Mouse (Mus musculus) kidney, adult 9 months (tissue): ENCODE results near the gene Zranb1.
A peak's percentile ranks its signal among the peaks of the same experiment; 100 is the strongest.

ENCODE experiments used
- DNase-seq: peaks from one replicate; pipeline ENCODE4 v3.0.0; 2022

Gene Zranb1

DNA sequence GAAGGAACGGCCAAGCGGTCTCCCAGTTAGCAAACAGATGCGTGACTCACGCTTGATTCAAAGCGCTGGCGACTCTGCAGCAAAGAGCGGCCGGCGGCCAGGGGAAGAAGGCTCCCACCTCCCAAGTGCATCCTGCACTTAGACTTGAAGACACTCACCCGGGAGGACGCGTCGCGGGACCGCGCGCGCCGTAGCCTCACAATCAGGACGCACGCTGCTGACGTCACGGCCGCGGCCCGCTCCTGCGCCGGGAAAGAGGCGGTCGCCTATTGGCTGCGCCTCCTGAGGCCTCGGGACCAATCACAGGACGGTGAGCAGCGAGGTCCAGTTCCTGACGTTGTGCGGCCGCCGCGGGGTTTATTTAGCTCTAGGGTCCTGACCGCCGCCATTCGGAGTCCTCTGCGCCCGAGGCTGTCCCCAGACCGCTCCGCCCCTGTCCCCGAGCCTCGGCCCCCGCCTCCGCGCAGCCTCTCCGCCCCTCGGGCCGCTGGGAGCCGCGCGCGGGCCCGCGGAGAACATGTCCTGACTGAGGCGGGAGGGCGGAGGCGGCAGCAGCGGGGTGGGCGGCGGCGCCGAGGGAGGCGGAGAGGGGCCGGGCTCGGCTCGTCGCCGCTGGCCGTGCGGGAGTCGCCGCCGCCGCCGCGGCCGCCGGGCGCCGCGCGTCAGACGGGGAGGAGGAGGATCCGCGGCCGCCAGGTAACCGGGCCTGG is at the start of gene Zranb1:
Gene Zranb1, plus strand, starts transcription at position 293 of the 710 bp plus-strand sequence.
- DNase-seq, result peak; percentile 99

DNA sequence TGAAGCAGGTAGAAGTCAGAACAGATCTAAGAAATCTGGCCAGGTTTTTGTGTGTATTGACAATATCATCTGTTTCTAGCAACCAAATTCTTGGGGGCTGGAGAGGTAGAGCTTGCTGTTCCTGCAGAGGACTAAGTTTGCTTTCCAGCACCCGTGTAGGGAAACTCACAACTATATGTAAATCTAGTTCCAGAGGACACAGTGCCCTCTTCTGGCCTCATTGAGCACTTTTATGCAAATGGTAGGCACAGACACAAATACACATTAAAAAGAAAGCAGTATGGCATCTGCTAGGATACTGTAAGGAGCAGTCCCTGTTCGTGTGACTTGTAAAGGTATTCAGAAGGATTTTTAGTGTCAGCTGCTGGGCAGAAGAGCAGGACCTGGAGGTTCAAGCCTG is 48.6 kb upstream of the Zranb1 start:
- peak; percentile 33 for DNase-seq

GRCm38 (mm10) chr7:132884031-132884430 is 46.9 kb upstream of the Zranb1 start:
- no peak for DNase-seq

DNA sequence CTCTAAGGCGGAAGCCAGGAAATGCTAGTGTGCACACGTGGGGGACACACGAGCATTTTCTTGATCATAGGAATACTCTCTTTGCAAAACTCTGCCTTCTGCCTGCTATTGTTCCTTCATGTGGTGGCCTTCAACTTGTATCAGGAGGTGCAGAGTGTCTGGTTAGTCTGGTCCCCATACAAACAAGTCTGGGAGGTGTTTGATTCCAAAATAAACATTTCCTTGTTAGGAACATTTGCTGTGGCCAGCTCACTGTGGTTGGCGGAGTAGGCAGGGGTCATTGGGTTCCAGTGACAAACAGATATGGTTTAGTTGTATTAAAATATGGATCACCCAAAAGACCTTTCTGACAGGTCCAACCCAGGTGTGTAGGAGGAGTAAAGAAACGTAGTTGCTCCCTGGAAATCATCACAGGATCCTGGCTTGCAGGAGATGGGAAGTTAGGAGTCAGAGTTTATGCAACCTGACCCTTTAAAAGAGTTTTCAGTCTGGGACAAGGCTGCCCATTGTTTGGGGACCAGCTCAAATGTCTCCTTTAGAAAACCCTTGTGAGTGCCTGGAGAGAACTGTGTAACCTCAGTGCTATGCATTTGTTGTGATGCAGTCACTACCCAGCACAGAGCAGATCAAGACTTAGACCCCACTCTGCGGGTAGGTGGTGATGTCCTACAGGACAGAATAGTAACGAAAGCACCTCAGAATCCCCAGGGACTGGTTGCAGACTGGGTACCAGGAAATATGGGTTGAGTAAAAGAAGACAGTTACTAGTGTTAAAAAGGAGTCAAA is 43.7 kb upstream of the Zranb1 start:
- no peak for DNase-seq

GRCm38 (mm10) chr7:132888052-132888451 is 42.9 kb upstream of the Zranb1 start:
- DNase-seq, result no peak

GRCm38 (mm10) chr7:132888518-132889249 is 42.3 kb upstream of the Zranb1 start:
- no peak for DNase-seq

- no peak for DNase-seq
Measured at GRCm38 (mm10) chr7:132889691-132890090, 41.3 kb upstream of the Zranb1 start.

DNA sequence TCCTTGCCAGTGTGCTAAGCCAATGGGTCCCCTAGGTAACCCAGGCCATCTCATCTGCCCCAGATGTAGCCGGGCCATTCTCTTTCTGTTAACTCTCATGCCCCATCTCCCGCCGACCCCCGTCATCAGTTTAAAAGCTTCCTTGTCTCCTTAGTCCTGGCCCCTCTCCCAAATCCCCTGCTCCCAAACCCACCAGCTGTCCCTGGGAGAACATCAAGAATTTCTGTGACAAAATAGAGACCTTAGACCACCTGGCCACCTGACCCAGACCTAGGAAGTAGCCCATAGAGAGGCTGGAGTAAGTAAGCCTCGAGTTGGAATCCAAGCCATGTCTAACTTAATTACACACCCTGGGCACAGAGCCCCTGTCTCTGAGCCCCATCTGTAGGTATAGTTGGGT is 40.7 kb upstream of the Zranb1 start:
- no peak for DNase-seq

DNA sequence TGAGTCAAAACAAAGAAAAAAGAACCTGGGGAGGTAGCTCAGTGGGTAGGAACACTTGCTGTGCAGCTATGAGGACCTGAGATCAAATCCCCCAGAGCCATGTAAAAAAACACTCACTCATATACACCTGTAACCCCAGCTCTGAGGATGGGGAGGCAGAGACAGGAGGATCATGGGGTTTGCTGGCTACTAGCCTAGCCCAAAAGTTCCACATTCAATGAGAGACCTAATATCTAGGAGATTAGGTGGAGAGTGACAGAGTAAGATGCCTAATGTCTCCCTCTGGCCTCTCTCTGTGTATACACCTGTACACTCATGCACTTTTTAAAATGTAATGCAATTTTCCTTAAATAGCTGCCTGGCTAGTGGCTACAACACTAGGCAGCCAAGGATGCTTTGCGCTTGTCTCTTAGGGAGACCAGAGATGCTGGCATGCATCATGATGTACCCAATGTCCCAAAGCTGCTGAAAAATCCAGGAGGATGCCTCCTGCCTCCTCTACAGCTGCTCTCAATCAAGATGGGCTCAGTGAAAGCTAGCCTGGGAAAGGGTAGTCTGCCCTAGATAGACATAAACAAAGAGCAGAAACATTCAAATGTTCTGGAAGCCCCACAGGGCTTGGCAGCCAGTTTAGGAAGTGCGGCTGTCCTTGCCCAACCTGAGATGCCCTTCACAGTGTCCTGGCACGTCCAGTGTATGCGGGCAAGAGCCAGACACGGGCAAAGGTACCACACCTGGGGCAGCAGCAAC is 39.2 kb upstream of the Zranb1 start:
- DNase-seq, result peak; percentile 46

GRCm38 (mm10) chr7:132892311-132892661 is 38.7 kb upstream of the Zranb1 start:
- DNase-seq, result no peak

DNA sequence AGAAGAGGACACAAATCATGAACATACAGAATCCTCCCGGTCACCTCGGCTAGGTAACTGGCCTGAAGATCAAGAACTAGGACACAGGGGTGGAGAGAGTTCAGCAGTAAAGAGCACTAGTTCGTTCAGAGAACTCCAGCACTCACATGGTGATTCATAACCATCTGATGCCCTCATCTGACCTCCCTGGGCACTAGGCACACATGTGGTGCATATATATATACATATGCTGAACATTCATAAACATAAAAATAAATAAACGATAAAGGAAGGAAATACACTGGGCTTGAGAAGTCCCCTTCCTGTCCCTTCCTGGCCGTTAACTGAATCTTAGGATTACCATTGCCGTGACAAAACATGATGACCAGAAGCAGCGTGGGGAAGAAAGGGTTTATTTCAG is 38.1 kb upstream of the Zranb1 start:
- no peak for DNase-seq

DNA sequence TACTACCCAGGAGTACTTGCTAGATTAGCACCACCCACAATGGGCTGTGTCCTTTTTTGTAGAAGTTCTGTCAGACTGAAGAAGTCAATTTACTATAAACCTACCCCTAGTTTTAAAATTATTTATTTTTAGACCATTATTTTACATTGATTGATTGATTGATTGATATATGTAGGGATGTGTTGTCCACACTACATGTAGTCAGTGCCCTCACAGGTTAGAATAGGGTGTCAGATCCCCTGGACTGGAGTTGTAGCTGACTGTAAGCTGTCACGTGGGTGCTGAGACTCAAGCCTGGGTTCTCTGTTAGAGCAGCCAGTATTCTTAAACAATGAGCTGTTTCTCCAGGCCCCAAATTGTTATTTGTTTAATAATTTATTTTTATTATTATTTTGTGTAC is 37.6 kb upstream of the Zranb1 start:
- no peak for DNase-seq

- DNase-seq, result peak; percentile 34
Measured at GRCm38 (mm10) chr7:132894841-132895555, 35.9 kb upstream of the Zranb1 start.

DNA sequence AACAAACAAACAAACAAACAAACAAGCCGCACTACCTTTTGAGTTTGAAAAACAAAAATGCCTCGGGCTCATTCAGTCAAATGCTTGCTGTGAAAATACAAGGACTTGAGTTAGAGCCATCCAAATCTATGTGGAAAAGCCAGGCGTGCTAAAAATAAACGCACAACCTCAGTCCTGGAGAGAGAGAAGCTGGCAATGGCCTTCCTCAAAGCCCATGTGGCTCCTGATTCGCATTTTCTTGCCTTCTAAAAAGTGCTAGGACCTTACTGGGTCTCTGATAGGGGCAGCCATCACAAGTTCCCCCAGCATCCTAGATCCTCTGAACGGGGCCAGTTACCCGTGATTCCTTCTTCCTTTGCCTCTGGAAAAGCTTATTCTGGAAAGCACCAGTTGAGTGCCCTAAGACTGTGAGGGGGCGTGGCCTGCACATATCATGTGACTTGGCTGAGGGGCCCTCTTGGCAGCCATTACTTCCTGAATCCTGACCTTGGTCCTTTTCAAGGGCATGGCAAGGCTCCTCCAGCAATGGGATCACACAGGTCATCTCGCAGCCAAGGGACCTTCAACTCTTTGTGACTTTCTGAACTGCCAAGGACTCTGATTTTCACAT is 34.6 kb upstream of the Zranb1 start:
- peak; percentile 69 for DNase-seq

DNA sequence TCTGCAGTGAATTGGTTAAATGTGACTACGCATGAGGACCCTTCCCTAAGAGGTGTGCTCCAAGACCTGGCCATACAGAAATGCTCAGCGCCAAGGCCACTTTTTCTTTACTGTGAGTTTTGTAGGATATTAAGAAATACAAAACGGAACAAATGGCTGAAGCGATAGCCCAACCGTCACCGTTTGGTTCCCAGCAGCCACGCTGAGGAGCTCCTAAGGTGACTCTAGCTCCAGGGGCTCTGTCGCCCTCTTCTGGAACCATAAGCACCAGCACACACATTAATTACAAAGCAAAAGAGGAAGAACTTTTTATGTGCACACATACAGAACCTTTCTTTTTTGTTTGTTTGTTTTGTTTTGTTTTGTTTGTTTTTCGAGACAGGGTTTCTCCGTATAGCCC is 33.7 kb upstream of the Zranb1 start:
- no peak for DNase-seq

GRCm38 (mm10) chr7:132898234-132898633 is 32.7 kb upstream of the Zranb1 start:
- peak; percentile 52 for DNase-seq

DNA sequence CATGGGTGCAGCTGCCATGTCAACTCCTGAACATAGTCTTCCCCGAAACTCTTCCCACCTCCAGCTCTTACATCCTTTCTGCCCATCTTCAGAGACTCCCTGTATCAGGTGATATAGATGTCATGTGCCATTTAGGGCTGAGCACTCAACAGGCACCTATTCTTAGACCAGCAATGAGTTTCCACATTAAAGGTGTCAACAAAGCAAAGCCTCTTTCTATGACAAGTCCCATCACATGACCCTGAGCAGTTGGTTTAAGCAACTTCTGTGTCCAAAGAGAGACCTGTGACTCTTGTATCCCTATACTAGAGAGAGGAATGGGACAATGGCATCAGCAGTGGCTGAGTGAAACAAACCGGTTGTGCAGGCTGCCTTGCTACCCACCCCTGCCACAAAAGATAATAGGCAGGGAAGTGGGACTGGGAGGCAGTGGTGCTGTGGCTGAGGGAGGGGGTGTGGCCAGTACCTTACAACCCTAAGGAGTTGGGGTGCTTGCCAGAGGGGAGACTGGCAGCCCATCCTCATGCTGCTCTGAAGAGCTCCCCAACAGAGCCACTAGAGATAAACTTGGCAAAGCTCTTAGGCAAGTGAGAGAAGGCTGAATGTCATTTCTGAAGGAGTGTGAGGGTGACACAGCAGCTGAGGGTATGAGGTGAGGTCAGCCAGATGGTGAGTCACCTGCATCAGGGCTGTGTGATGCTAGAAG is 30.0 kb upstream of the Zranb1 start:
- no peak for DNase-seq

- DNase-seq, result no peak
Measured at GRCm38 (mm10) chr7:132903796-132904195, 27.1 kb upstream of the Zranb1 start.

DNA sequence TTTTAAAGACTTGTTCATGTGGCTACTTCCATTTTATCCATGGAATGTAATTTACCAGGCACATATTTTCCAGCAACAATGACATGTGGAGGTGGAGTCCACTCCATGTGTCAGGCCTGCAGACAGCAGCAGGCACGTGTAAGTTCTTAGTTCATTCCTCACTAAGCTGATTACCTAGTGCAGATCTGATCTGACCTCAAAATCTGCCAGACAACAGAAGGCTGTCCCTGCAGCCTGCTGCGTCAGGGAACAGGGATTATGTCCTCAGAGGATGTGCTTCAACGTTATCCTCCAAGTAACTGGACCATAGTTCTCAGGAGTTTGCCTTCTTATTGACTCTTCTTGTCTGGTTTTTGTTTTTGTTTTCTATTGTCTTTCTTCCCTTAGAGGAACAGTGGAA is 9.0 kb upstream of the Zranb1 start:
- DNase-seq, result no peak

DNA sequence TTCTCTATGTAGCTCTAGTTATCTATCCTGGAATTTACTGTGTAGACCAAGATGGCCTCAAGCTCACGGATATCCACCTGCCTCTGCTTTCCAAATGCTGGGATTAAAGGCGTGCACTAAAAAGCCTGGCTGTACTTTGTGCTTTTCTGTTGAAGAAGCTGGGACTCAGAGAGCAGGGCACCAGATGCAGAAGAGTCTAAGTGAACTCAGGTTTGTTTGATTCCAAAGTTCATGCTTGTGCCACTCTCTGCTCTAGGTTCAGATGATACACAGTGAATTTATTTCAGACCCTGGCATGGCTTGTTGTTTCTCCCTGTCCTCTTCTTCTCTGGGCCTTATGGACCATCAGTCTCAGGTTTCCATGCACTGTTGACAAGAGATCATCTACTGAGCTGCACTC is 5.7 kb upstream of the Zranb1 start:
- DNase-seq, result peak; percentile 50

GRCm38 (mm10) chr7:132927201-132927600 is 3.7 kb upstream of the Zranb1 start:
- DNase-seq, result no peak
